Mouse (Mus musculus) MEL (cell line): ENCODE results near the gene Glyatl3. TPM values are rescaled to one million over a fixed set of nuclear protein-coding genes. Genes with fewer than 3 reads are reported as not detected.

Experiments used
- DNase-seq: peaks from one replicate; pipeline ENCODE4 v3.0.0; 2011; ENCODE audit warnings: low read depth, low spot score
- H3K27ac ChIP-seq: 2 replicates; pipeline ENCODE4 v1.5.1; 2012; ENCODE audit warnings: low read depth, mild to moderate bottlenecking, control low read depth, low read length, moderate library complexity; ENCODE audit not compliant: control insufficient read depth
- H3K27me3 ChIP-seq, 2 experiments: fragments of 150-350 bp in 1 of 2; sonication (generic) in 1 of 2; 2 replicates each; pipeline ENCODE4 v1.6.1; 2012; ENCODE audit warnings: low read length in 2 of 2, mild to moderate bottlenecking in 2 of 2, improper control_type of control experiment in 1 of 2, moderate library complexity in 1 of 2; ENCODE audit not compliant: insufficient read depth in 2 of 2, control insufficient read depth in 1 of 2
- H3K36me3 ChIP-seq, 2 experiments: 2 replicates each; pipeline ENCODE4 v1.6.1; 2012 to 2014; ENCODE audit warnings: low read length in 2 of 2, improper control_type of control experiment in 1 of 2, inconsistent platforms in 1 of 2, mild to moderate bottlenecking in 1 of 2; ENCODE audit not compliant: insufficient read depth in 2 of 2, control insufficient read depth in 1 of 2
- H3K4me1 ChIP-seq, 2 experiments: fragments of 150-350 bp in 1 of 2; sonication (generic) in 1 of 2; 2 replicates each; pipeline ENCODE4 v1.6.1; 2012; ENCODE audit warnings: low read length in 2 of 2, improper control_type of control experiment in 1 of 2, mild to moderate bottlenecking in 1 of 2; ENCODE audit not compliant: insufficient read depth in 2 of 2, control insufficient read depth in 1 of 2
- H3K4me3 ChIP-seq, 2 experiments: fragments of 150-350 bp in 1 of 2; sonication (generic) in 1 of 2; 2 replicates each; pipeline ENCODE4 v1.5.1; 2012; ENCODE audit warnings: low read depth in 2 of 2, low read length in 2 of 2, mild to moderate bottlenecking in 2 of 2, moderate library complexity in 2 of 2, control low read depth in 1 of 2, improper control_type of control experiment in 1 of 2; ENCODE audit not compliant: control insufficient read depth in 1 of 2, insufficient read depth in 1 of 2
- H3K79me2 ChIP-seq: 2 replicates; pipeline ENCODE4 v1.6.1; 2012; ENCODE audit warnings: mild to moderate bottlenecking, low read length, moderate library complexity; ENCODE audit not compliant: control insufficient read depth, poor library complexity, insufficient read depth
- H3K9ac ChIP-seq: 2 replicates; pipeline ENCODE4 v1.6.1; 2012; ENCODE audit warnings: low read depth, mild to moderate bottlenecking, control low read depth, low read length, moderate library complexity; ENCODE audit not compliant: control insufficient read depth, poor library complexity, severe bottlenecking
- H3K9me3 ChIP-seq: fragments of 150-350 bp; sonication (generic); replicated peaks from 2 replicates; pipeline ENCODE4 v1.6.1; 2012; ENCODE audit warnings: mild to moderate bottlenecking, low read length, improper control_type of control experiment, moderate library complexity; ENCODE audit not compliant: insufficient read depth
- BHLHE40 ChIP-seq: IDR thresholded peaks from 2 replicates; pipeline ENCODE4 v1.6.1; 2012; ENCODE audit warnings: low read depth, mild to moderate bottlenecking, inconsistent platforms, low read length, improper control_type of control experiment, borderline replicate concordance
- CHD2 ChIP-seq: IDR thresholded peaks from 2 replicates; pipeline ENCODE4 v1.6.1; 2011; ENCODE audit warnings: low read length, improper control_type of control experiment
- CTCF ChIP-seq, 3 experiments: IDR thresholded peaks in 2 of 3; conservative IDR thresholded peaks in 1 of 3; 2 replicates each; pipeline ENCODE4 v1.5.1; 2011 to 2012; ENCODE audit warnings: low read length in 3 of 3, low read depth in 2 of 3, mild to moderate bottlenecking in 2 of 3, improper control_type of control experiment in 1 of 3, inconsistent platforms in 1 of 3, mixed read lengths in 1 of 3, moderate library complexity in 1 of 3; ENCODE audit not compliant: control insufficient read depth in 1 of 3, insufficient read depth in 1 of 3, poor library complexity in 1 of 3, severe bottlenecking in 1 of 3
- E2F4 ChIP-seq: IDR thresholded peaks from 2 replicates; pipeline ENCODE4 v1.6.1; 2011; ENCODE audit warnings: low read depth, low read length, improper control_type of control experiment, borderline replicate concordance
- ELF1 ChIP-seq: IDR thresholded peaks from 2 replicates; pipeline ENCODE4 v1.6.1; 2014; ENCODE audit warnings: low read depth, mild to moderate bottlenecking, inconsistent platforms, low read length, improper control_type of control experiment, moderate library complexity
- EP300 ChIP-seq, 2 experiments: IDR thresholded peaks; 2 replicates each; pipeline ENCODE4 v1.6.1; 2011; ENCODE audit warnings: improper control_type of control experiment in 2 of 2, low read length in 2 of 2, low read depth in 1 of 2, mild to moderate bottlenecking in 1 of 2
- ETS1 ChIP-seq: IDR thresholded peaks from 2 replicates; pipeline ENCODE4 v1.6.1; 2012; ENCODE audit warnings: low read depth, mild to moderate bottlenecking, inconsistent platforms, low read length, improper control_type of control experiment, moderate library complexity
- GABPA ChIP-seq: IDR thresholded peaks from 2 replicates; pipeline ENCODE4 v1.6.1; 2012; ENCODE audit warnings: low read depth, mild to moderate bottlenecking, inconsistent platforms, low read length, improper control_type of control experiment, moderate library complexity
- GATA1 ChIP-seq: IDR thresholded peaks from 2 replicates; pipeline ENCODE4 v1.6.1; 2011; ENCODE audit warnings: low read depth, low read length, improper control_type of control experiment
- HCFC1 ChIP-seq: IDR thresholded peaks from 2 replicates; pipeline ENCODE4 v1.6.1; 2012; ENCODE audit warnings: low read depth, mild to moderate bottlenecking, inconsistent platforms, low read length, improper control_type of control experiment, moderate library complexity
- JUND ChIP-seq: IDR thresholded peaks from 2 replicates; pipeline ENCODE4 v1.6.1; 2011; ENCODE audit warnings: low read depth, mild to moderate bottlenecking, improper control_type of control experiment, low read length
- KAT2A ChIP-seq: conservative IDR thresholded peaks from 2 replicates; pipeline ENCODE4 v1.6.1; 2012; ENCODE audit warnings: low read depth, low read length, improper control_type of control experiment, inconsistent platforms
- MAZ ChIP-seq: IDR thresholded peaks from 2 replicates; pipeline ENCODE4 v1.6.1; 2012; ENCODE audit warnings: low read depth, mild to moderate bottlenecking, inconsistent platforms, low read length, improper control_type of control experiment
- MEF2A ChIP-seq: IDR thresholded peaks from 2 replicates; pipeline ENCODE4 v1.6.1; 2014; ENCODE audit warnings: low read depth, mild to moderate bottlenecking, inconsistent platforms, low read length, improper control_type of control experiment; ENCODE audit not compliant: poor library complexity, insufficient replicate concordance, severe bottlenecking; ENCODE audit errors: extremely low read depth
- MYB ChIP-seq: IDR thresholded peaks from 2 replicates; pipeline ENCODE4 v1.6.1; 2011; ENCODE audit warnings: mild to moderate bottlenecking, low read depth, low read length, improper control_type of control experiment
- MYC ChIP-seq: IDR thresholded peaks from 2 replicates; pipeline ENCODE4 v1.6.1; 2011; ENCODE audit warnings: low read depth, mild to moderate bottlenecking, low read length, improper control_type of control experiment, moderate library complexity
- NELFE ChIP-seq: IDR thresholded peaks from 2 replicates; pipeline ENCODE4 v1.6.1; 2011; ENCODE audit warnings: low read depth, low read length, improper control_type of control experiment
- POLR2A ChIP-seq, 2 experiments: IDR thresholded peaks; 2 replicates each; pipeline ENCODE4 v1.6.1; 2011 to 2012; ENCODE audit warnings: low read length in 2 of 2, mild to moderate bottlenecking in 2 of 2, control low read depth in 1 of 2, improper control_type of control experiment in 1 of 2, low read depth in 1 of 2, moderate library complexity in 1 of 2; ENCODE audit not compliant: control insufficient read depth in 1 of 2, insufficient read depth in 1 of 2, poor library complexity in 1 of 2
- POLR2AphosphoS2 ChIP-seq: IDR thresholded peaks from 2 replicates; pipeline ENCODE4 v1.6.1; 2011; ENCODE audit warnings: low read length, improper control_type of control experiment
- POLR2AphosphoS5 ChIP-seq: IDR thresholded peaks from 2 replicates; pipeline ENCODE4 v1.6.1; 2012; ENCODE audit warnings: low read depth, borderline replicate concordance, mild to moderate bottlenecking, inconsistent platforms, low read length, moderate library complexity, mixed read lengths
- RCOR1 ChIP-seq: IDR thresholded peaks from 2 replicates; pipeline ENCODE4 v1.6.1; 2012; ENCODE audit warnings: low read depth, mild to moderate bottlenecking, inconsistent platforms, low read length, improper control_type of control experiment
- SIN3A ChIP-seq: IDR thresholded peaks from 2 replicates; pipeline ENCODE4 v1.6.1; 2012; ENCODE audit warnings: low read length, improper control_type of control experiment, inconsistent platforms
- TCF12 ChIP-seq: IDR thresholded peaks from 2 replicates; pipeline ENCODE4 v1.6.1; 2014; ENCODE audit warnings: low read depth, mild to moderate bottlenecking, inconsistent platforms, low read length, improper control_type of control experiment, moderate library complexity
- USF1 ChIP-seq: IDR thresholded peaks from 2 replicates; pipeline ENCODE4 v1.6.1; 2014; ENCODE audit warnings: low read depth, mild to moderate bottlenecking, inconsistent platforms, low read length, improper control_type of control experiment, moderate library complexity
- USF2 ChIP-seq, 2 experiments: IDR thresholded peaks; 2 replicates each; pipeline ENCODE4 v1.6.1; 2011 to 2012; ENCODE audit warnings: improper control_type of control experiment in 2 of 2, low read length in 2 of 2, borderline replicate concordance in 1 of 2, inconsistent platforms in 1 of 2, low read depth in 1 of 2, mild to moderate bottlenecking in 1 of 2; ENCODE audit not compliant: insufficient read depth in 1 of 2
- ZC3H11A ChIP-seq: IDR thresholded peaks from 2 replicates; pipeline ENCODE4 v1.6.1; 2012; ENCODE audit warnings: low read depth, mild to moderate bottlenecking, inconsistent platforms, low read length, improper control_type of control experiment
- ZKSCAN1 ChIP-seq: IDR thresholded peaks from 2 replicates; pipeline ENCODE4 v1.6.1; 2012; ENCODE audit warnings: low read depth, mild to moderate bottlenecking, inconsistent platforms, low read length, improper control_type of control experiment, moderate library complexity
- ZMIZ1 ChIP-seq: IDR thresholded peaks from 2 replicates; pipeline ENCODE4 v1.6.1; 2012; ENCODE audit warnings: low read depth, mild to moderate bottlenecking, inconsistent platforms, low read length, improper control_type of control experiment, moderate library complexity
- ZNF384 ChIP-seq: IDR thresholded peaks from 2 replicates; pipeline ENCODE4 v1.6.1; 2012; ENCODE audit warnings: low read depth, mild to moderate bottlenecking, inconsistent platforms, low read length, improper control_type of control experiment
- polyA plus RNA-seq, 2 experiments: library from polyadenylated mRNA; stranded (reverse) in 1 of 2; unstranded in 1 of 2; fragments of >175 nt in 1 of 2; fragments of >200 nt in 1 of 2; gene quantifications; 2 replicates each; pipeline versions ENCODE4 v1.2.1 to v1.2.4; 2012; ENCODE audit warnings: low replicate concordance in 2 of 2, low read depth in 1 of 2; ENCODE audit not compliant: insufficient read length in 2 of 2, insufficient read depth in 1 of 2, missing spikeins in 1 of 2
- total RNA-seq: library from RNA; depleted of rRNA; stranded (reverse); fragments of 300-350 nt; gene quantifications from 2 replicates; pipeline ENCODE4 v1.2.3, GENCODE M21; 2012

The Glyatl3 gene
- total and polyA plus RNA-seq, 3 experiments, result 0.33 TPM; not detected in 2

- Histone ChIP-seq H3K9me3 (no peaks in the 10 kb centered on the region), H3K4me1 (peaks cover 30 to 36% of the 10 kb centered on the region in 2 experiments), H3K79me2 (no peaks in the 10 kb centered on the region), H3K9ac (no peak overlapping the region), H3K27ac (no peak overlapping the region), H3K27me3 (no peaks in the 10 kb centered on the region), H3K4me3 (no peak overlapping the region; a peak in 1 of 4 replicates), H3K36me3 (peaks cover 0 to 53% of the 10 kb centered on the region in 2 experiments; a peak in 2 of 4 replicates)
- DNase-seq, result no peak
- TF ChIP-seq KAT2A (no peak), ELF1 (no peak), GABPA (no peak), ETS1 (no peak), POLR2AphosphoS5 (no peak), ZMIZ1 (no peak), MYC (no peak), MAZ (no peak), ZC3H11A (no peak)
Measured at GRCm38 (mm10) chr17:40872626-40873025, 41.5 kb downstream of the Glyatl3 start.

GRCm38 (mm10) chr17:40868952-40869747 lies 45.0 kb downstream of the Glyatl3 start:
- H3K4me3 ChIP-seq, result peak overlapping the region; percentile 18 to 35; a peak in 2 of 4 replicates
- TF ChIP-seq MYC (peak; percentile 59), MEF2A (no peak), ZNF384 (no peak), USF2 (IDR thresholded peaks at IDR 0.05; ENCODE audit: borderline replicate concordance in 1 of 2, insufficient read depth in 1 of 2, low read depth in 1 of 2, low read length in 2 of 2) (no peak), ZC3H11A (no peak), JUND (no peak), SIN3A (no peak), MAZ (no peak), E2F4 (no peak), POLR2AphosphoS2 (no peak), POLR2AphosphoS5 (no peak), EP300 (IDR thresholded peaks at IDR 0.05; ENCODE audit: low read depth in 1 of 2, low read length in 2 of 2) (peak; percentile 64 to 67), ETS1 (peak; percentile 44; the same call in 1 of the 2 replicates), CTCF (IDR thresholded peaks at IDR 0.05 in 2 of 3, conservative IDR thresholded peaks at IDR 0.05 in 1 of 3; ENCODE audit: control insufficient read depth in 1 of 3, insufficient read depth in 1 of 3, low read depth in 2 of 3, low read length in 3 of 3, poor library complexity in 1 of 3, severe bottlenecking in 1 of 3) (no peak), NELFE (no peak), USF1 (no peak), POLR2A (IDR thresholded peaks at IDR 0.05; ENCODE audit: control insufficient read depth in 1 of 2, insufficient read depth in 1 of 2, low read depth in 1 of 2, low read length in 2 of 2, poor library complexity in 1 of 2) (no peak), RCOR1 (peak; percentile 82), GATA1 (peak; percentile 92), TCF12 (peak; percentile 59; the same call in 1 of the 2 replicates), HCFC1 (peak; percentile 27; the same call in 1 of the 2 replicates), ZKSCAN1 (no peak), CHD2 (no peak), BHLHE40 (no peak), GABPA (no peak), MYB (no peak)

More at GRCm38 (mm10) chr17:40868952-40869747, 45.0 kb downstream of the Glyatl3 start:
- Histone ChIP-seq H3K4me1 (peaks cover 19 to 21% of the 10 kb centered on the region in 2 experiments), H3K9ac (peak overlapping the region; percentile 14; the same call in 1 of the 2 replicates), H3K79me2 (no peaks in the 10 kb centered on the region), H3K36me3 (peaks cover 0 to 30% of the 10 kb centered on the region in 2 experiments; a peak in 2 of 4 replicates), H3K9me3 (no peaks in the 10 kb centered on the region), H3K27me3 (no peaks in the 10 kb centered on the region), H3K27ac (peak overlapping the region; percentile 25)
- peak; percentile 75 for DNase-seq
